Mouse (Mus musculus): ENCODE results near the gene Tbc1d1. TPM values are rescaled to one million over a fixed set of nuclear protein-coding genes. Genes with fewer than 3 reads are reported as not detected.

Gene Tbc1d1
- polyA plus RNA-seq, 1 experiment from 2014 or later: 15.4 TPM

GRCm38 (mm10) chr5:64159065-64159780 lies 3.1 kb downstream of the Tbc1d1 start:
- peaks cover 35% of the 10 kb centered on the region for H3K27me3 ChIP-seq (ENCODE audit: control insufficient read depth, insufficient read depth, low read length)
- H3K4me1 ChIP-seq (replicated peaks; ENCODE audit: control insufficient read depth, insufficient read depth, low read length): peaks cover 9% of the 10 kb centered on the region
- H3K9me3 ChIP-seq (ENCODE audit: control insufficient read depth, low read length): no peaks in the 10 kb centered on the region
- peak; percentile 39 for DNase-seq (ENCODE audit: low spot score)
- no peaks in the 10 kb centered on the region for H3K36me3 ChIP-seq (replicated peaks; ENCODE audit: control insufficient read depth, insufficient read depth)
- peak; percentile 45 for ATAC-seq (ENCODE audit: low FRiP score)
- H3K27ac ChIP-seq: no peak overlapping the region
- peak overlapping the region; percentile 63 for H3K4me3 ChIP-seq (replicated peaks; ENCODE audit: low read length)
- H3K9ac ChIP-seq: peak overlapping the region; percentile 60
- WGBS: under 1% methylated on average over 37 of the region's 39 CpGs
- peak overlapping the region; percentile 99 for H3K4me2 ChIP-seq (replicated peaks)

- ATAC-seq (ENCODE audit: low FRiP score): peak; percentile 81
- H3K36me3 ChIP-seq (replicated peaks; ENCODE audit: control insufficient read depth, insufficient read depth): no peaks in the 10 kb centered on the region
- peaks cover 35% of the 10 kb centered on the region for H3K27me3 ChIP-seq (ENCODE audit: control insufficient read depth, insufficient read depth, low read length)
- no peaks in the 10 kb centered on the region for H3K9me3 ChIP-seq (ENCODE audit: control insufficient read depth, low read length)
- H3K27ac ChIP-seq: no peak overlapping the region
- H3K4me2 ChIP-seq (replicated peaks): peak overlapping the region; percentile 99
- H3K4me1 ChIP-seq (replicated peaks; ENCODE audit: control insufficient read depth, insufficient read depth, low read length): peaks cover 9% of the 10 kb centered on the region
- WGBS: under 1% methylated on average over 56 of the region's 63 CpGs
- peak overlapping the region; percentile 60 for H3K9ac ChIP-seq
- H3K4me3 ChIP-seq (replicated peaks; ENCODE audit: low read length): peak overlapping the region; percentile 63
- DNase-seq (ENCODE audit: low spot score): peak; percentile 47
Observed at GRCm38 (mm10) chr5:64159781-64160704, 3.9 kb downstream of the Tbc1d1 start.

GRCm38 (mm10) chr5:64160705-64161391 lies 4.7 kb downstream of the Tbc1d1 start:
- peaks cover 35% of the 10 kb centered on the region for H3K27me3 ChIP-seq (ENCODE audit: control insufficient read depth, insufficient read depth, low read length)
- 1% methylated on average over 23 of the region's 23 CpGs for whole genome bisulfite sequencing
- peaks cover 9% of the 10 kb centered on the region for H3K4me1 ChIP-seq (replicated peaks; ENCODE audit: control insufficient read depth, insufficient read depth, low read length)
- DNase-seq (ENCODE audit: low spot score) (no peak), ATAC-seq (ENCODE audit: low FRiP score) (no peak)
- no peak overlapping the region for H3K27ac ChIP-seq
- H3K4me2 ChIP-seq (replicated peaks): peak overlapping the region; percentile 99
- no peaks in the 10 kb centered on the region for H3K36me3 ChIP-seq (replicated peaks; ENCODE audit: control insufficient read depth, insufficient read depth)
- peak overlapping the region; percentile 63 for H3K4me3 ChIP-seq (replicated peaks; ENCODE audit: low read length)
- no peaks in the 10 kb centered on the region for H3K9me3 ChIP-seq (ENCODE audit: control insufficient read depth, low read length)
- peak overlapping the region; percentile 60 for H3K9ac ChIP-seq

GRCm38 (mm10) chr5:64161917-64162316 lies 5.8 kb downstream of the Tbc1d1 start:
- ATAC-seq (ENCODE audit: low FRiP score) (no peak), DNase-seq (ENCODE audit: low spot score) (no peak)
- no peaks in the 10 kb centered on the region for H3K9me3 ChIP-seq (ENCODE audit: control insufficient read depth, low read length)
- peaks cover 9% of the 10 kb centered on the region for H3K4me1 ChIP-seq (replicated peaks; ENCODE audit: control insufficient read depth, insufficient read depth, low read length)
- H3K36me3 ChIP-seq (replicated peaks; ENCODE audit: control insufficient read depth, insufficient read depth): no peaks in the 10 kb centered on the region
- WGBS: 86% methylated on average over 3 of the region's 3 CpGs
- no peak overlapping the region for H3K4me2 ChIP-seq (replicated peaks)
- no peak overlapping the region for H3K4me3 ChIP-seq (replicated peaks; ENCODE audit: low read length)
- no peak overlapping the region for H3K27ac ChIP-seq
- H3K27me3 ChIP-seq (ENCODE audit: control insufficient read depth, insufficient read depth, low read length): peaks cover 35% of the 10 kb centered on the region
- no peak overlapping the region for H3K9ac ChIP-seq

- Histone ChIP-seq H3K4me1 (replicated peaks; ENCODE audit: control insufficient read depth, insufficient read depth, low read length) (peaks cover 9% of the 10 kb centered on the region), H3K27ac (no peak overlapping the region), H3K36me3 (replicated peaks; ENCODE audit: control insufficient read depth, insufficient read depth) (no peaks in the 10 kb centered on the region), H3K9ac (no peak overlapping the region), H3K9me3 (ENCODE audit: control insufficient read depth, low read length) (no peaks in the 10 kb centered on the region), H3K4me3 (replicated peaks; ENCODE audit: low read length) (no peak overlapping the region), H3K4me2 (replicated peaks) (no peak overlapping the region), H3K27me3 (ENCODE audit: control insufficient read depth, insufficient read depth, low read length) (peaks cover 35% of the 10 kb centered on the region)
- no peak for ATAC-seq (ENCODE audit: low FRiP score)
- WGBS: 91% methylated on average over 5 of the region's 5 CpGs
- DNase-seq (ENCODE audit: low spot score): no peak
Observed at GRCm38 (mm10) chr5:64162582-64162981, 6.5 kb downstream of the Tbc1d1 start.

- Histone ChIP-seq H3K9me3 (ENCODE audit: control insufficient read depth, low read length) (no peaks in the 10 kb centered on the region), H3K27me3 (ENCODE audit: control insufficient read depth, insufficient read depth, low read length) (peaks cover 23% of the 10 kb centered on the region), H3K4me1 (replicated peaks; ENCODE audit: control insufficient read depth, insufficient read depth, low read length) (peaks cover 9% of the 10 kb centered on the region), H3K36me3 (replicated peaks; ENCODE audit: control insufficient read depth, insufficient read depth) (no peaks in the 10 kb centered on the region), H3K4me2 (replicated peaks) (no peak overlapping the region), H3K27ac (no peak overlapping the region), H3K4me3 (replicated peaks; ENCODE audit: low read length) (no peak overlapping the region), H3K9ac (no peak overlapping the region)
- 89% methylated on average over 3 of the region's 3 CpGs for WGBS
- ATAC-seq (ENCODE audit: low FRiP score) (no peak), DNase-seq (ENCODE audit: low spot score) (no peak)
Observed at GRCm38 (mm10) chr5:64164414-64164813, 8.3 kb downstream of the Tbc1d1 start.

GRCm38 (mm10) chr5:64165826-64166225 lies 9.7 kb downstream of the Tbc1d1 start:
- Histone ChIP-seq H3K4me3 (replicated peaks; ENCODE audit: low read length) (no peak overlapping the region), H3K36me3 (replicated peaks; ENCODE audit: control insufficient read depth, insufficient read depth) (no peaks in the 10 kb centered on the region), H3K27me3 (ENCODE audit: control insufficient read depth, insufficient read depth, low read length) (peaks cover 19% of the 10 kb centered on the region), H3K9ac (no peak overlapping the region), H3K9me3 (ENCODE audit: control insufficient read depth, low read length) (no peaks in the 10 kb centered on the region), H3K27ac (no peak overlapping the region), H3K4me1 (replicated peaks; ENCODE audit: control insufficient read depth, insufficient read depth, low read length) (peaks cover 6% of the 10 kb centered on the region), H3K4me2 (replicated peaks) (no peak overlapping the region)
- DNase-seq (ENCODE audit: low spot score) (no peak), ATAC-seq (ENCODE audit: low FRiP score) (no peak)
- WGBS: 45% methylated on average over 2 of the region's 2 CpGs

GRCm38 (mm10) chr5:64168990-64169540 lies 13.0 kb downstream of the Tbc1d1 start:
- no peaks in the 10 kb centered on the region for H3K9me3 ChIP-seq (ENCODE audit: control insufficient read depth, low read length)
- DNase-seq (ENCODE audit: low spot score) (no peak), ATAC-seq (ENCODE audit: low FRiP score) (no peak)
- H3K27me3 ChIP-seq (ENCODE audit: control insufficient read depth, insufficient read depth, low read length): no peaks in the 10 kb centered on the region
- no peak overlapping the region for H3K27ac ChIP-seq
- no peak overlapping the region for H3K9ac ChIP-seq
- no peaks in the 10 kb centered on the region; the same call in 1 of the 2 replicates for H3K4me1 ChIP-seq (replicated peaks; ENCODE audit: control insufficient read depth, insufficient read depth, low read length)
- H3K4me2 ChIP-seq (replicated peaks): no peak overlapping the region
- 96% methylated on average over 10 of the region's 10 CpGs for WGBS
- no peaks in the 10 kb centered on the region for H3K36me3 ChIP-seq (replicated peaks; ENCODE audit: control insufficient read depth, insufficient read depth)
- no peak overlapping the region for H3K4me3 ChIP-seq (replicated peaks; ENCODE audit: low read length)
